Mouse (Mus musculus): ENCODE data around the gene Gm45234. TPM values are rescaled to one million over a fixed set of nuclear protein-coding genes. Genes with fewer than 3 reads are reported as not detected.

Gene Gm45234
- total RNA-seq, 2 experiments from 2014 or later: not detected

DNA sequence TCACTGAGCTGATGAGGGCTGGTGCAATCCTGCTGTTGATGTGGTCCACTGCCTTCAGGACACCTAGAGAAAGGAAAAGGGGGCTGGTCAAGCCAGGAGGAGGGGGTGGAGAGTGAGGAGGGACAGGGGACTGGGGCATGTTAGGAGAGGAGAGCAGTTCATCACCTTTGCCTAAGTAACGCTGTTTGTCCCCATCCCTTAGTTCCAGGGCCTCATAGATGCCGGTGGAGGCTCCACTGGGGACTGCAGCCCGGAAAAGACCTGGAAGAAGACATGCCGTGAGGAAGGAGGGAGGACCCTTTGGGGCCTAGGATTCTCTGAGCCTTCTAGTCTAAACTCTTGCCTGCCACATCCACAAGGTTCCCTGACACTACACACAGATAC is 11.7 kb upstream of the Gm45234 start:
- DNase-seq: no peak

DNA sequence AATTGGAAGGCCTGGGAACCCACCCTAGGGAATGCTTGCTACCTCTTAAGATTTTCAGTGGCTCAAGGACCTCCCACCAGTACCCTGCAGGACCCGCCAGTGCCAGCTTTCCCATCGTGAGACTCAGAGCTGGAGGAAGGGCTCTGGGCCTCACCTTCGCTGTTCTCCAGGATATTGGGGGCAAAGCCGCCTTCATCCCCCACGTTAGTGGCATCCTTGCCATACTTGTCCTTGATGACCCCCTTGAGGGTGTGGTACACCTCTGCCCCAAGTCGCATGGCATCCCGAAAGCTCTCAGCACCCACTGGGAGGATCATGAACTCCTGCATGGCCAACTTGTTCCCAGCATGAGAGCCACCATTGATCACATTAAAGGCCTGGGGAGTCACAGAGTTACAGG is 10.1 kb upstream of the Gm45234 start:
- no peak for DNase-seq

DNA sequence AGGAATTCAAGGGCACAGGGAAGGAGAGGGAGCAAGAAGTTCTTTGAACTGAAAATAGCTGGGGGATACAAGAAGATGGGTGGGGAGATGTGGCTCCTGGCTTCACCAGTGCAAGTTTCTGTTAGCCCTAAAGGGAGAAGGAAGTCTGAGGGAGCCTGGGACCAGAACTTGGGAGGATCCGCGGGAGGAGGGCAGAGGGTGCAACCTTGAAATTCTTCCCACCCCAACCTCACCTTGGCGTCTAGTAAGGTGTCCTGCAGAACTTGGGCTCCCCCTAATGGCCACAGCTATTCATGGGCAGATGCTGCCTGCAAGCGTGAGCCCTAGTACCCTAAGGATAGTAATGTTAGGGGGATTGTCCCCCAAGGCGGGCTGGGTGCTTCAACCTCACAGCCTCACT is 3.4 kb upstream of the Gm45234 start:
- DNase-seq: peak; percentile 80

GRCm38 (mm10) chr6:124758849-124759232 is 3.0 kb upstream of the Gm45234 start:
- no peak for DNase-seq

GRCm38 (mm10) chr6:124757909-124758848 is 2.4 kb upstream of the Gm45234 start:
- peak; percentile 29 for DNase-seq

DNA sequence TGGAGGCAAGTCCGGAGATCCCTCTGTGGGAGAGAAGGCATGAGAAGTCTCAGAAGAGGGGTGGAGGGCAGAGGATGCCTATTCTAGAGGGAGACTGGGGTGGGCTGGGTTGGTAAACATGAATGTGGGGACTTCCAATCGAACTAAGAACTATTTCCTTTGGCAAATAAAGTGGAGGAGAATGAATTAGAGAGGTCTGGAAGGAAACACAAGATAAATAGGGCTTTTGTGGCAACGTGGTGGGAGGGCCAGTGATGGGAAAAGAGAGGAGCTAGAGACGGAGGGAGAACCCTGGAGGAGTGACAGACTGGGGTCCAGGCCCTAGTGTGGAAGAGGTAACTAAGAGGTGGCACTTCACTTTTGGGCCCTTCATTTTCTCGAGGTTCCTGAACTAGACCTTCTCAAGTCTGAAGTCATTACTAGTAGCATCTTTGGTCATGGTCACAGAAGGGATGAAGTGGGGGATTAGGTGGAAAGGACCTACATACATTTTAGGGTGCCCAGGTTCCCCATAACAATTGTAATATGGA is 1.6 kb upstream of the Gm45234 start:
- no peak for DNase-seq

DNA sequence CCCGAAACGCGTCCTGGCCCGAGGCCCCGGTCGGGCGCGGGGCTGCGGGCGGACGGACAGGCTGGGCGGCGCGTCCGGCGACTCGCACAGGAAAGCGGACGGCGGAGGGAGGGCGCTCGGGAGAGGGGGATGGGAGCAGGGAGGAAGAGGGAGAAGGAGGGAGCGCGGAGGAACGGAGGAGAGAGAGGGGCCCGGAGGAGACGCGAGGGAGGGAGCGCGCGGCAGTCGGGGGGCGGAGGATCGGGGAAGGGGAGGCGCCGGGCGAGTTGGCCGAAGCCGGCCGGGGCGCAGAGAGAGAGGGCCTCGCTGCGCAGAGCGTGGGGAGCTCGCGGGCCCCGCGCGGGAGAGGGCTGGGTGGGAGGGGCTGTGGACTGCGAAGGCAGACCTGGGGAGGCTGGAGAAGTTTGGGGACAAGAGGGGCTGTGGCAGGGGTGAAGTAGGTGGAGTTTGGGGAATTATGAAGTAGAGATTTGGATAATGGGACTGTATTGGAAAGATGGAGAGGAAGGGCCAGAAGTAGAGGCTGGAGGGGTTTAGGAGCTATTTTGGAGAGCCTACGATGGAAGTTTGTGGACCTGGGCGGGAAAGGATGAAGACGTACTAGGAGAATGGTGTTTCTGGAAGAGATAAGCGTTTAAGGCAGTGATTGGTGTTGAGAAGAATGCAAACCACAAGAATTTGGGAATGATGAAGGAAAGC is 980 bp upstream of the Gm45234 start:
- peak; percentile 82 for DNase-seq

DNA sequence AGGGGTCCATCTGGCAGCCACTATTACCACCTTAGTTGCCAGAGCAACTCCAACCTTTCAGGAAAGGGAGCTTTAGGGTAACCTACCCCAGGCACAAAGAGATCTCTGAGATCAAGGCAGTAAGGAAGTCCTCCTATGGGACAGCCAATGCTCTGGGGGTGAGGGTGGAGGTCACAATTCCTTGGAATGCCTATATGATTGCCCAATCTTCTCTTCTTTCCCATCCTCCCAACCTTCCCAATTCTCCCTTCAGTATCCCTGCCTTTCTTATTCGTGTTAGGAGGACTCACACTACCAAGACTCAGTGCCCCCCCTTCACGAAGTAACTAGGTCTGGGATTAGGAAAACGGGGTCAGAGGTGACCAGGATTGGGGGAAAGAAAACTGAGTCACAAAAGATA is 515 bp downstream of the Gm45234 start:
- DNase-seq: no peak

DNA sequence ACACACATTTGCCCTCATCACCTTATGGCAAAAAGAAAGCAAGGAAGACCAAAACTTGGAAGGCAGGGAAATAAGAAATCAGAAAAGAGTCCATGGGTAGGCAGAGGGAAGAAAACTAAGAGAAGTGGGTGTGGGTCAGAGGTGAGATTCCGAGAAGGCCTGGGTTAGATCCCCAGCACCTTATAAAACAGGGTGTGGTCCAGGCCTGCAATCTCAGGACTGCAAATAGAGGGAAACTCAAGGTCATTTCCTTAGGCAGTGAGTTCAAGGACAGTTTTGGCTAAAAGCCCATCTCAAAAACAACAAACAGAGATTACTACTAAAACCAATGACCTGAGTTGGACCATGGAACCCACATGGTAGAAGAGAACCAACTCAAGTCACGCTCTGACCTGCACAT is 2.0 kb downstream of the Gm45234 start:
- DNase-seq: no peak

DNA sequence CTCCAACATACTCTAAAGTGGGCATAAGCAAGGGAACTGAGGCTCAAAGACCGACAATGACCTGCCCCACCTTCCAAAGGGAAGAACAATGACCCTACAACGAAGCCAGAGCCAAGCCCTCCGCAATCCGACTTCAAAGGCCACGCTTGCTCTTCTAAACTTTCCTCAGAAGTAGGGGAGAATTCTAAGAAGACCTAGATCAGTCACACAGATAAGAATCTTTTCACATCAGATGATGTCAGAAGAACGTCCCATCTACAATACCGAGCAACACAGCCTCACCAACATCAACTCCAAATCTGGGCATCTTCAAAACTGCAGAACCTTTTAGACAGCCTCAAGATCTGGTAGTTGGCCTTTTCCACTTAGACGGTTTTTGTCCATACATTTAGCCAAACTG is 5.4 kb downstream of the Gm45234 start:
- DNase-seq: no peak

- no peak for DNase-seq
Observed at GRCm38 (mm10) chr6:124746654-124747632, 8.9 kb downstream of the Gm45234 start.

DNA sequence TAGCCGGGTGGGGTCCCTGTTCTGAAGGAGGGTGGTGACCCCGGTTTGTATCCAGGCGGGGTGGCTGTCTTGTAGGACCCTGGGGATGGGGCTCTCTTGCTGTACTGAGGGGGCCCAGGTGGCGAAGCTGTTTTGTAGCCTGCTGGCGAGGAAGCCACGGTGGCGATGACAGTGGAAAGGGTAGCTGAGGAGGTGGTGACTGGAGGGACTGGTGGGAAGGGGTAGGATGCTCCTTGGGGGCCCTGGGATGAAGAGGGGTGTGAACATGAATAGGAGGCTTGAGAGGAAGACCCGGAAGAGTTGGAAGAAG is 9.6 kb downstream of the Gm45234 start:
- no peak for DNase-seq

DNA sequence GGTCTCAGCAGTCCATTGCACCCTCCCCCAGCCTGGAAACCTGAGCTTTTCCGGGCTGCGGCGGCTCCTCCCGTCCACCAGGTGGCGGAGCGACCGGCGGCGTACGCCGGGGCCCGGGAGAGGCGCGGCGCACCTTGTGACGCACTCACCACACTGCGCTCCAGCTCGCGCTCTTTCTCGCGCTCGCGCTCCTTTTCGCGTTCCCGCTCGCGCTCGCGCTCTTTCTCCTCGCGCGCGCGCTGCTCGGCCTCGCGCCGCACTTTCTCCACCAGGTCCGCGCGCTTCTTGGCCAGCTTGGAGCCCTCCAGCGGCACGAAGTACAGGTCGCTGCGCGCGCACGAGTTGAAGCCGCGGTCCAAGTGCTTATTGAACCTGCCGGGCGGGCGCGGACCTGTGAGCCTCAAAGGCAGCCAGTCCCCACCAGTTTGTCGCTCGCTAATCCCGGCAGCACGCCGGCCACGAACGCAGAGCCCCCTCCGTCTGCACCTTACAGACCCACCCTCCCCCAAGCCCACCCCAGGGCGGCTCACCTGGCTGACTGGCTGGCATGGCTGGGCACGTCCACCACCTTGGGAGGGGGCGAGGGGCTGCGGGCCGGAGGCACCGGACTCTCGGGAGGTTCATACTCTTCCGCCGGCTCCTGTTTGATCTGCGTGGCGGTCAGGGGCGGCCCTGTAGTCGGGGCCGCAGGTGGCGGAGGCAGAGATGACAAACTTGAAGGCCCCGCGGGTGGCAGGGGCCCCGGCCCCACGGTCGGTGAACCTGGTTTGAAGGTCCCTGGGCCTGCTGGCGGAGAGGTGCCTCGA is 10.1 kb downstream of the Gm45234 start:
- DNase-seq: peak; percentile 94

- no peak for DNase-seq
Observed at GRCm38 (mm10) chr6:124744755-124745321, 11.0 kb downstream of the Gm45234 start.

GRCm38 (mm10) chr6:124743647-124744046 is 12.2 kb downstream of the Gm45234 start:
- DNase-seq: no peak

DNA sequence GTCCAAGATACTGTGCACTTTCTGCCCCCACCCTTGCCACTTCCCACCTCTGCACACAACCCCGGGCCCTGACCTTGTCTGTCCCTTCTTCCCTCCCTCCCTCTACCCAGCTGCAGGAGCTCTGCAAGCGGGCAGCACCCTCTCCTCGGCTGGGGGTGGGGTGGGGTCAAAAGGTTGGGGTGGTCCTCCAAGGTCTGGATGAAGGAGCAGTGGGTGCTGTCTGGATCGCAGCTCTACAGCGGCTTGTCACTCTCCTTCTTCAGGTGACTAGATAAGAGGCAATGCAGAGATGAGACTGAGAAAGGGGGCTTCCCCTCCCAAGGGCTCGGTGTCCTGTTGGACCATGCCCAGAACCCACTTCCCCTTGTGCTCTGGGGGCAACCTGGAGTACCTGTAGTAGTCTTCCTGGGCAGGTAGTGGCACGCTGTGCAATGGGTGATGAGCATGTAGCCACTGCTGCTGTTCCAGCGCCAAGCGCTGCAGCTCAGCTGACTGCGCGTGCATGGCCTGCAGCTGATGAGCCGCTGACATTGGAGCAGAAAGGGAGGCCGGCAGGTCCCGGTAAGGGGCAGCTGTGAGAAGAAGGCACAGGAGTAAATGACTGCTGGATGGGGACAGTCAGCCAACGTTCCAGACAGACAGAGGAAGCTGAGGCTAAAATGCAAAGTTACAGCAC is 12.8 kb downstream of the Gm45234 start:
- DNase-seq: no peak

DNA sequence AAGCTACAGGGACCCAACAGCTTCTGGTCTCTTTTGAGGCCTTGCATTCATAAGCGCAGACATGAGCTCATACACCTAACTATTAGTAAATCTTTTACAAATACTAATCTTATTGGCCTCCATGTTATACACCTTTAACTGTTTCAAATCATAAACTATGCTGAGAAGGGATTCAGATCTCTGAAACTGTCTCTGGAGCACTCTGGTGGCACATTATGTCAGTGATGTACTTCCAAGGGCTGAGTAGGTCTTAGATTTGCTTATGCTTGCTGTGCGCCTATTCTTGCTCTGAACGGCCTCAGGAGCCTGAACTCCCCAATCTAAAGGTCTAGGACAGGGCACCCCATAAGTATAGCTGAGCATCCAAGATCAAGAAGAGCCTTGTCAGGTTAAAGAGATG is 14.0 kb downstream of the Gm45234 start:
- DNase-seq: no peak

DNA sequence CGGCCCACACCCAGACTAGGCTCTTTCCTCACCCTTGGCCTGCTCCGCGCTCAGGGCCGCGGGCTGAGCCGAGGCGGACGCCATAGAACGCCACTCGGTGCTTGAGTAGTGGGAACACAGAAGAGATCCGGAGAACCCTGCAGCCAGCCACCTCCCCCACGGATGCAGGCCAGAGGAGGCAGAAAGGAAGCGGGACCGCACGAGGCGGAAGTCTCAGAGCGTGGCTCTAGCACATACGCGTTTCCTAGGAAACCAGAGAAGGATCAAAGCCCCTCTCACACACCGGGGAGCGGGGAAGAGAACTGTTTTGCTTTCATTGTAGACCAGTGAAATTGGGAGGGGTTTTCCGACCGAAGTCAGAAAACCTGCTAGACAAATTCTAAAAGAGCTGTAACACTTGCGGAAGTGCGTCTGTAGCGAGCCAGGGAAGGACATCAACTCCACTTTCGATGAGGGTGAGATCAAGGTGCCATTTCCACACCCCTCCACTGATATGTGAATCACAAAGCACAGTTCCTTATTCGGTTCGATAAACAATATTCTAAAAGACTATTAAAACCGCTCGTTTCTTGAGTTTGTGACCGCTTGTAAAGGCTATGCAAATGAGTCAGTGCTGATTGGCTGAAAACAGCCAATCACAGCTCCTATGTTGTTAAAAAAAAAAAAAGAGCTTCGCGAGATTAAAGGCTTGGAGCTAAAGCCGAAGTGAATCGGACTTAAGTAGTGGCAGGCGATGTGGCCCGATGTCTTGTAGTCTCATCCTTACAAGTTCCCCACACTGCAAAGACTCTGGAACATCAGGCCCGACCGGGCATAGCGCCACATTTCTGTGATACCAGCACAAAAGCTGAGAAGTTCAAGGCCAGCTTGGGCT is 14.7 kb downstream of the Gm45234 start, which contains the start of gene Grcc10:
TSS of gene Grcc10 (minus strand) at position 487 of the 874 bp plus-strand sequence.
- DNase-seq: peak; percentile 81

DNA sequence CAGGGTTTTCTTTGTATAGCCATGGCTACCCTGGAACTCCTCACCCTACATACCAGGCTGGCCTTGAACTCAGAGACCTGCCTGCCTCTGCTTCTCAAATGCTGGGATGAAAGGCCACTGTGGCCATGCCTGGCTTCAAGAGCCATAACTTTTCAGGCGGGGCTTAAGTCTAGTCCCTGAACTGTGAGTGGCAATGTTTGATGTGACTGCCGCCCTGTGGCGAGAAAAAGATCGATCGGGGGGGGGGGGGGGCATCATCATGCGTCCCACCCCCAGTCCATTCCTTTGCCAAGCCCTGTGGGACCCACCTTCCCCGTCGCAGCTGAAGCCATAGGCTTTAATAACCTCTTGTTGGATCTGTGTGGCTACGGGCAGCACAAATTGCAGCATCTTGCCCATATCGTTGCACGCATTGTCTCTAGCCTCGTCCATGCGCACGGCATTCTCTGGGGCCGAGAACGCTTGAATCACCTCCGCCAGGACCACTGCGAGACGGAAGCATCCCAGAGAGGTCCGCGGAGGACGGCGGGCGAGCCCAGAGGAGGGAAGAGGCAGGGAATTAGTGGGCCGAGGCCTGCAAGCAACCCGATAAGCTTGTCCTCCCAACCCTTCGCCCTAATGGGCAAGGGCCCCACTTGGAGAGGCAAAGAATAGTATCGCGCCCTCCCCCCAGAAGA is 15.5 kb downstream of the Gm45234 start:
- DNase-seq: no peak
